Mouse (Mus musculus) heart, adult 2 months (tissue): ENCODE data around the gene Cuedc1. TPM values are rescaled to one million over a fixed set of nuclear protein-coding genes. Genes with fewer than 3 reads are reported as not detected.

Source experiments
- DNase-seq, 2 experiments: peaks; one replicate each; pipeline ENCODE4 v3.0.0; 2021
- H3K27ac ChIP-seq: fragments of 200-600 bp; 2 replicates; pipeline ENCODE4 v1.8.1; 2022
- H3K27me3 ChIP-seq: fragments of 200-500 bp; 2 replicates; pipeline ENCODE4 v1.6.1; 2012; ENCODE audit warnings: mild to moderate bottlenecking, low read length, inconsistent platforms, mixed read lengths; ENCODE audit not compliant: control insufficient read depth, insufficient read depth
- H3K36me3 ChIP-seq: fragments of 200-500 bp; 2 replicates; pipeline ENCODE4 v1.6.1; 2012; ENCODE audit warnings: low read length, inconsistent platforms; ENCODE audit not compliant: control insufficient read depth, insufficient read depth
- H3K4me1 ChIP-seq: fragments of 200-500 bp; 2 replicates; pipeline ENCODE4 v1.6.1; 2011; ENCODE audit warnings: low read length; ENCODE audit not compliant: control insufficient read depth, insufficient read depth
- H3K4me3 ChIP-seq: fragments of 200-600 bp; 2 replicates; pipeline ENCODE4 v1.8.1; 2022
- H3K79me2 ChIP-seq: fragments of 200-500 bp; replicated peaks from 2 replicates; pipeline ENCODE4 v1.6.1; 2012; ENCODE audit warnings: mild to moderate bottlenecking, inconsistent platforms, low read length, moderate library complexity, mixed read lengths; ENCODE audit not compliant: control insufficient read depth, insufficient read depth
- H3K9ac ChIP-seq: fragments of 200-500 bp; 2 replicates; pipeline ENCODE4 v1.6.1; 2012; ENCODE audit warnings: low read depth, mild to moderate bottlenecking, control low read depth, inconsistent platforms, low read length, mixed read lengths
- CTCF ChIP-seq: fragments of 200-600 bp; IDR thresholded peaks from 2 replicates; pipeline ENCODE4 v1.8.1; 2022; ENCODE audit warnings: antibody characterized with exemption, mild to moderate bottlenecking, moderate library complexity
- EP300 ChIP-seq: fragments of 200-500 bp; IDR thresholded peaks from 2 replicates; pipeline ENCODE4 v1.6.1; 2011; ENCODE audit warnings: low read depth, low read length, control low read depth; ENCODE audit not compliant: insufficient read depth
- POLR2A ChIP-seq: fragments of 200-500 bp; IDR thresholded peaks from 2 replicates; pipeline ENCODE4 v1.6.1; 2011; ENCODE audit warnings: mild to moderate bottlenecking, low read depth, low read length, control low read depth; ENCODE audit not compliant: insufficient read depth
- WGBS: fragments of 180-500 bp; shearing (Covaris S2); methylation state at CpG from one replicate; pipeline ENCODE4 v1.1.7; 2018; 5-methylcytosine and 5-hydroxymethylcytosine counted together
- intact Hi-C: fragments of 180-260 bp; cut with DNase I; formaldehyde crosslinking; loops from one replicate; pipeline ENCODE4 v1.15.1; 2025
- polyA plus RNA-seq: library from polyadenylated mRNA; depleted of rRNA; stranded (reverse); fragments of >200 nt; gene quantifications from 2 replicates; pipeline ENCODE4 v1.2.3, GENCODE M21; 2012
- total RNA-seq, 2 experiments: library from RNA; stranded (reverse); gene quantifications; 2 replicates each; pipeline ENCODE4 v1.2.3; 2021

Cuedc1 gene
- total and polyA plus RNA-seq, 3 experiments, result 36.2 to 55.0 (median 49.8) TPM

DNA sequence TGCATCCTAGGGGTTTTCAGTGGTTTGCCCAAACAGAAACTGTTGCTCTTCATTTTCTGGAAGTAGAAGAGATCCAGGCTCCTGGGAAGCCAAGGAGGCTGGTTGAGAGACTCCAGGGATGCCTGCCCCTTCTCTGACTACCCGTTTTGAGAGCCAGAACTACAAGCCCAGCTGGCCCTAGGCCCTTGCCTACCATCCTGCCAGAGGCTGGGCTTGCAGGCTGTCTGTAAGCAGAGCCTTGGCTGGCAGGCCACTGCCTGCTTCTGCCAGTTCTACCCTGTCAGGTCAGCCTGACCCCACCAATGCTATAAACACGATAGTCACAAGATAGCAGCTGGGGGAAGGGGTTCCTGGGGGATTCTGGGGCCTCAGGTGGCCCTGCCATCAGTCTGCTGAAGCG, 57.6 kb downstream of the Cuedc1 start:
- DNase-seq, result peak; percentile 70 to 80
- H3K4me1 ChIP-seq, result peaks cover 55% of the 10 kb centered on the region

DNA sequence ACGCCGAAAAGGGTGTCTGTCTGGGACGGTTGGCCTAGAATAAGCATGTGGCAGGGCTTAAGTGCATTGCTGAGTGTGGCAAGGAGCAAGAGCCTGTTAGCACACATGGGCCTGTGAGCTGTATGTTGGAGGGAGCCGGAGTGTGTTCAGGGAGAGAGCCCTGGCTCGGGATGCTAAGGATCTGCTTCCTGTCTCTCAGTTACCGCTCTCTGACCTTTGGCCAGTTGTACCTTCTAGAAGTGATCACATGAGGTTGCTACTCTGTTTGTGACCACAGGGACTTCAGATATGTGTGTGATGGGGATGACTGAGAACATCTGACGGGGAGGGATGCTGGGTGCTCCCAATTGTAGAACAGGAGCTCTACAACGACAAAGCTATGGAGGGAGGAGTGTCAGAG, 58.1 kb downstream of the Cuedc1 start:
- H3K27me3 ChIP-seq, result no peaks in the 10 kb centered on the region
- peak overlapping the region; percentile 99 for H3K27ac ChIP-seq
- DNase-seq, result peak in 1 of 2 experiments; percentile 37
- no peaks in the 10 kb centered on the region for H3K79me2 ChIP-seq
- H3K36me3 ChIP-seq, result peaks cover 1% of the 10 kb centered on the region; the same call in 1 of the 2 replicates
- no peak overlapping the region for H3K4me3 ChIP-seq
- peaks cover 55% of the 10 kb centered on the region for H3K4me1 ChIP-seq
- H3K9ac ChIP-seq, result peak overlapping the region; percentile 4; the same call in 1 of the 2 replicates
- 39% methylated on average over 8 of the region's 8 CpGs for WGBS
- TF ChIP-seq POLR2A, result no peak
- TF ChIP-seq EP300, result no peak
- no peak for TF ChIP-seq CTCF
- intact Hi-C loops, result no loop called here

More for the DNA sequence above, 57.6 kb downstream of the Cuedc1 start:
- Histone ChIP-seq H3K79me2 (no peaks in the 10 kb centered on the region), H3K27ac (peak overlapping the region; percentile 99), H3K4me3 (no peak overlapping the region), H3K27me3 (no peaks in the 10 kb centered on the region), H3K36me3 (peaks cover 3% of the 10 kb centered on the region; the same call in 1 of the 2 replicates), H3K9ac (peak overlapping the region; percentile 17)
- intact Hi-C loops, result no loop called here
- 0 out of 2 replicates have a peak, but pooled peaks have one; percentile 41 for TF ChIP-seq EP300
- TF ChIP-seq POLR2A, result no peak
- WGBS, result 54% methylated on average over 3 of the region's 3 CpGs

DNA sequence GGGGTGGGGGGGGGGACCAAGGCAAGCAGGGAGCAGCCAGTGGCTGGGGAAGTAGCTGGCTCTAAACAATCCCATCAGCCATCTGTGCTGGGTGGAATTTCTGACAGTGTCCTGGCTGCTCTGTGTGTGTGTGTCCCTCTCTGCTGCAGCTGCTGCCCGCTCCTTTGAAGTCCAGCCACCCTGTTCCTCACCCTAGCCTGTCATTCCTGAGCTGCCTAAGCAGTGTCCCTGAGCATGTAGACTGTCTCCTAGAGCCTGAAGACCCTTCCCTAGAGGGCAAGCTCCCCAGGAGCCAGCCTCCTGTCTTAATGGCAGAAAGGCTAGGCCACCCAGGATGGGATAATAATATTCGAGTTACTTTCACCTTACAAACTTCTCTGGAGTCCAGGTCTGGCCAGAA, 58.5 kb downstream of the Cuedc1 start:
- H3K27ac ChIP-seq, result peak overlapping the region; percentile 99
- 36% methylated on average over 2 of the region's 2 CpGs for WGBS
- H3K4me3 ChIP-seq, result no peak overlapping the region
- intact Hi-C loops, result no loop called here
- H3K4me1 ChIP-seq, result peaks cover 53% of the 10 kb centered on the region
- peak; percentile 43 to 54 for DNase-seq
- no peaks in the 10 kb centered on the region for H3K79me2 ChIP-seq
- peak overlapping the region; percentile 43; the same call in 1 of the 2 replicates for H3K9ac ChIP-seq
- TF ChIP-seq POLR2A (peak; percentile 54; the same call in 1 of the 2 replicates), EP300 (no peak; the same call in 1 of the 2 replicates)
- no peaks in the 10 kb centered on the region for H3K36me3 ChIP-seq
- H3K27me3 ChIP-seq, result no peaks in the 10 kb centered on the region

DNA sequence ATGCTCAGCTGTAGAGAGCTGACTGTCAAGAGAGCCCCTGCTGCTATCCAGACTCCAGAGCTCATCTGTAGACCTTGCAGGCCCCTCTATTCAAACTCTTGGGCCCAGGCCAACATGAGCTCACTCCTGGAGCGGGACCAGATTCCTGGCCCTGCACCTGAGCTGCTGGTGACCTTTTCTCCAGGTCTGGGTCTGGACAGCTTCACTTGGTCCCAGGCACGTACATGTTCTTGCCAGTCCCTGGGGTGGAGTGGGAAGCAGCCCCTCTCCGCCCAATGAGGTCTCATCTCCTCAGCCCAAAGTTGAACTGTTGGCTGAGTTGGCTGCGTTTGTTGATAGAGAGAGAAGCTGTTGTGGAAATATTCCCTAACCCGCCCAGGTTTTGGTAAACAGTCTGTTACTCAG, 61.0 kb downstream of the Cuedc1 start:
- intact Hi-C loops, result no loop called here
- peaks cover 52% of the 10 kb centered on the region for H3K4me1 ChIP-seq

DNA sequence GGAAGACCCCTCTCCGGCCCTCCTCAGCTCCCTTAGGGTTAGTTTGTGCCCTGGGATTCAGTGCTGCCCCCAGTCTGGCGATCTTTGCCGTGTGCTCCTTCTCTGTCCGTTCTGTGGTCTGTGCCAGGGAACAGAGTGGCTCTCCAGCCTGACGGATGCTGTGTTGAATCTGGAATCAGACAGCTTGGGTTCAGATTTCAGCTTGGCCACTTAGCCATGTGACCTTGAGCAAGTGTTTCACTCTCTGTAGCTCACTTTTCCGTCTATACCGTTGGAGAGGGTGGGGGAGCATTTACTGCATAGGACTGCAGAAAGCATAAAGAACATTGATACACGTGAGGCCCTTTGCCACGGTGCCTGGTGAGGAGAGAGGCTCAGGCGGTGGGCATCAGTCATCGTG, 61.5 kb downstream of the Cuedc1 start:
- Histone ChIP-seq H3K4me1 (peaks cover 51% of the 10 kb centered on the region), H3K36me3 (no peaks in the 10 kb centered on the region), H3K27ac (peak overlapping the region; percentile 99), H3K79me2 (no peaks in the 10 kb centered on the region), H3K9ac (peak overlapping the region; percentile 33; the same call in 1 of the 2 replicates), H3K4me3 (no peak overlapping the region), H3K27me3 (no peaks in the 10 kb centered on the region)
- intact Hi-C loops, result no loop called here
- TF ChIP-seq EP300 (peak; percentile 74; the same call in 1 of the 2 replicates), POLR2A (peak; percentile 77), CTCF (no peak; the same call in 1 of the 2 replicates)
- WGBS, result 59% methylated on average over 11 of the region's 11 CpGs
- DNase-seq, result peak; percentile 45 to 58

More for the DNA sequence above, 61.0 kb downstream of the Cuedc1 start:
- H3K36me3 ChIP-seq, result no peaks in the 10 kb centered on the region
- TF ChIP-seq POLR2A (no peak), EP300 (0 out of 2 replicates have a peak, but pooled peaks have one; percentile 55), CTCF (no peak)
- peak overlapping the region; percentile 99 for H3K27ac ChIP-seq
- no peaks in the 10 kb centered on the region for H3K79me2 ChIP-seq
- DNase-seq, result peak; percentile 82 to 83
- peak overlapping the region; percentile 5 for H3K9ac ChIP-seq
- H3K27me3 ChIP-seq, result no peaks in the 10 kb centered on the region
- 23% methylated on average over 5 of the region's 5 CpGs for WGBS
- H3K4me3 ChIP-seq, result no peak overlapping the region

DNA sequence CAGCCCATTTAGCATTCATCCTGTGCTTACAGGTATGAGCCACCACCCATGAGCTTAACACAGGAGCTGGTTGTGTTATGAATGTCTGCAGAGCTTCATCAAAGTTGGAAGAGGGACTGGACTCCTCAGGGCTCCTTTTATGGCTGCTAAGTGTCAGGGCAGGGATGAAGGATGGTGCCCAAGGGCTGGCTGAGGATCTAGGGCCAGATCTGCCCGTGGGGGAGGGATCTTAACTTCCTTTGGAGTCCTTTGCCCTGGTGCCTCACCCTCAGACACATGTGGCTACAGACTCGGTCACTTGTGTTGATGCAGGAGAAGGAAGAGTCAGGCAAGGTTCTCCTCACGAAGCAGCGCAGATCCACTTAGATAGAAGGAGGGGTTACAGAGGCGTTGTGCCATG, 62.5 kb downstream of the Cuedc1 start:
- Histone ChIP-seq H3K36me3 (no peaks in the 10 kb centered on the region), H3K4me3 (no peak overlapping the region), H3K4me1 (peaks cover 48% of the 10 kb centered on the region), H3K9ac (peak overlapping the region; percentile 15; the same call in 1 of the 2 replicates), H3K27ac (peak overlapping the region; percentile 99), H3K79me2 (no peaks in the 10 kb centered on the region), H3K27me3 (no peaks in the 10 kb centered on the region)
- TF ChIP-seq EP300, result no peak
- TF ChIP-seq CTCF, result no peak
- TF ChIP-seq POLR2A, result no peak
- intact Hi-C loops, result loop anchor here (2.0 kb wide), 2 partner anchors 28 to 42 kb away; no protein-coding TSS in a partner anchor
- peak in 1 of 2 experiments; percentile 23 for DNase-seq
- 61% methylated on average over 5 of the region's 5 CpGs for WGBS
